In genomic region chr9:57459707-57460106, GRCm38 (mm10) we compare ENCODE assay signal across 14 mouse cellular contexts. TPM values are rescaled to one million over a fixed set of nuclear protein-coding genes. Genes with fewer than 3 reads are reported as not detected.
A peak's percentile ranks its signal among the peaks of the same experiment; 100 is the strongest.
DNase-seq lines count a peak whose midpoint lies in the region; ATAC-seq and TF ChIP-seq lines count a peak whose summit lies in the region.
"Had no signal": no experiment of that assay in that cellular context is flagged by ENCODE, and none has a peak within 500 bp of the region (broad histone marks: within the 10 kb centered on the region; RNA-seq: fewer than 3 reads in every experiment).

No protein-coding gene starts in this region.

- TF ChIP-seq POLR2A in MEL (IDR thresholded peaks at IDR 0.05; ENCODE audit: control insufficient read depth in 1 of 2, insufficient read depth in 1 of 2, low read depth in 1 of 2, low read length in 2 of 2, poor library complexity in 1 of 2) = no peak

- peak; percentile 29 for TF ChIP-seq RAD21 in MEL (IDR thresholded peaks at IDR 0.05; ENCODE audit: low read depth, low read length)

- H3K4me2 ChIP-seq in forebrain, postnatal 0 days (ENCODE audit: low read depth) = no peak overlapping the region
- H3K4me2 ChIP-seq in forebrain, embryonic 13.5 days = no peak overlapping the region
- H3K4me2 ChIP-seq in lung, embryonic 14.5 days = no peak overlapping the region
- H3K4me2 ChIP-seq: heart, embryonic 12.5 days; hindbrain, embryonic 13.5 days; lung, embryonic 15.5 days; midbrain, embryonic 12.5 days had no signal

- no peak for ATAC-seq in forebrain, postnatal 0 days
- no peak for ATAC-seq in forebrain, embryonic 13.5 days
- no peak for ATAC-seq in lung, embryonic 14.5 days (ENCODE audit: insufficient read depth)
- 0 out of 2 replicates have a peak, but pooled peaks have one; percentile 39 for ATAC-seq in megakaryocyte progenitor cell, adult 5-6 weeks (replicated peaks; ENCODE audit: poor library complexity)

- H3K27ac ChIP-seq in forebrain, postnatal 0 days (ENCODE audit: low read depth, low read length) = no peak overlapping the region
- H3K27ac ChIP-seq in forebrain, embryonic 13.5 days = no peak overlapping the region
- no peak overlapping the region for H3K27ac ChIP-seq in lung, embryonic 14.5 days (ENCODE audit: low read depth)
- H3K27ac ChIP-seq in MEL (ENCODE audit: control insufficient read depth, low read depth, low read length) = no peak overlapping the region
- H3K27ac ChIP-seq: hindbrain, embryonic 13.5 days; lung, embryonic 15.5 days; midbrain, embryonic 12.5 days had no signal

- no peak overlapping the region for H3K4me3 ChIP-seq in forebrain, postnatal 0 days (ENCODE audit: low read depth, low read length)
- H3K4me3 ChIP-seq in forebrain, embryonic 13.5 days = no peak overlapping the region
- no peak overlapping the region for H3K4me3 ChIP-seq in lung, embryonic 14.5 days (ENCODE audit: low read depth, low read length)
- H3K4me3 ChIP-seq in MEL (ENCODE audit: control insufficient read depth in 1 of 2, insufficient read depth in 1 of 2, low read depth in 2 of 2, low read length in 2 of 2) = no peak overlapping the region
- H3K4me3 ChIP-seq: heart, embryonic 12.5 days; hindbrain, embryonic 13.5 days; lung, embryonic 15.5 days; midbrain, embryonic 12.5 days had no signal

- no peaks in the 10 kb centered on the region for H3K9me3 ChIP-seq in forebrain, postnatal 0 days (ENCODE audit: low read length)
- no peaks in the 10 kb centered on the region; the same call in 1 of the 2 replicates for H3K9me3 ChIP-seq in forebrain, embryonic 13.5 days (replicated peaks)
- no peaks in the 10 kb centered on the region for H3K9me3 ChIP-seq in lung, embryonic 14.5 days (ENCODE audit: low read depth, low read length)
- no peaks in the 10 kb centered on the region for H3K9me3 ChIP-seq in MEL (replicated peaks; ENCODE audit: insufficient read depth, low read length)
- H3K9me3 ChIP-seq: heart, embryonic 12.5 days; hindbrain, embryonic 13.5 days; lung, embryonic 15.5 days had no signal

- H3K9ac ChIP-seq in forebrain, postnatal 0 days = no peak overlapping the region
- H3K9ac ChIP-seq in forebrain, embryonic 13.5 days = no peak overlapping the region
- no peak overlapping the region for H3K9ac ChIP-seq in lung, embryonic 14.5 days
- no peak overlapping the region for H3K9ac ChIP-seq in MEL (ENCODE audit: control insufficient read depth, low read depth, low read length, poor library complexity, severe bottlenecking)
- H3K9ac ChIP-seq: heart, embryonic 12.5 days; hindbrain, embryonic 13.5 days; lung, embryonic 15.5 days; midbrain, embryonic 12.5 days had no signal

- H3K79me2 ChIP-seq in MEL (ENCODE audit: control insufficient read depth, insufficient read depth, low read length, poor library complexity) = no peaks in the 10 kb centered on the region

- H3K27me3 ChIP-seq in forebrain, postnatal 0 days (ENCODE audit: insufficient read depth, low read length) = no peaks in the 10 kb centered on the region
- H3K27me3 ChIP-seq in forebrain, embryonic 13.5 days = no peaks in the 10 kb centered on the region
- H3K27me3 ChIP-seq in lung, embryonic 14.5 days (ENCODE audit: insufficient read depth, low read length) = no peaks in the 10 kb centered on the region
- no peaks in the 10 kb centered on the region for H3K27me3 ChIP-seq in MEL (ENCODE audit: control insufficient read depth in 1 of 2, insufficient read depth in 2 of 2, low read length in 2 of 2)
- H3K27me3 ChIP-seq: heart, embryonic 12.5 days; hindbrain, embryonic 13.5 days; lung, embryonic 15.5 days; midbrain, embryonic 12.5 days had no signal

- peaks cover 14% of the 10 kb centered on the region for H3K36me3 ChIP-seq in forebrain, postnatal 0 days (ENCODE audit: insufficient read depth)
- H3K36me3 ChIP-seq in forebrain, embryonic 13.5 days (ENCODE audit: poor library complexity, severe bottlenecking) = peaks cover 17% of the 10 kb centered on the region
- H3K36me3 ChIP-seq in lung, embryonic 14.5 days (ENCODE audit: insufficient read depth) = no peaks in the 10 kb centered on the region
- H3K36me3 ChIP-seq in MEL (ENCODE audit: control insufficient read depth in 1 of 2, insufficient read depth in 2 of 2, low read length in 2 of 2) = no peaks in the 10 kb centered on the region
- H3K36me3 ChIP-seq: lung, embryonic 15.5 days had no signal

- no peaks in the 10 kb centered on the region for H3K4me1 ChIP-seq in forebrain, postnatal 0 days (ENCODE audit: insufficient read depth)
- no peaks in the 10 kb centered on the region for H3K4me1 ChIP-seq in forebrain, embryonic 13.5 days
- no peaks in the 10 kb centered on the region for H3K4me1 ChIP-seq in lung, embryonic 14.5 days (ENCODE audit: insufficient read depth)
- no peaks in the 10 kb centered on the region for H3K4me1 ChIP-seq in MEL (ENCODE audit: control insufficient read depth in 1 of 2, insufficient read depth in 2 of 2, low read length in 2 of 2)
- H3K4me1 ChIP-seq: heart, embryonic 12.5 days; lung, embryonic 15.5 days; midbrain, embryonic 12.5 days had no signal

- no peak for DNase-seq in forebrain, postnatal 0 days
- DNase-seq in lung, embryonic 14.5 days = no peak
- DNase-seq in lung, postnatal 14 days = no peak
- peak; percentile 69 for DNase-seq in MEL (ENCODE audit: low read depth, low spot score)
- DNase-seq in Muller cell, postnatal 12 days (ENCODE audit: inconsistent ontology term) = no peak
- DNase-seq in gastrocnemius, postnatal 4 days (ENCODE audit: low spot score in 2 of 2) = no peak
- DNase-seq: cerebellum, adult 9-11 months; thymus, adult 2 months had no signal

- no peak for TF ChIP-seq EP300 in MEL (IDR thresholded peaks at IDR 0.05; ENCODE audit: low read depth in 1 of 2, low read length in 2 of 2)

- TF ChIP-seq CTCF in forebrain, postnatal 0 days (IDR thresholded peaks at IDR 0.05; ENCODE audit: low read depth) = peak; percentile 55
- peak; percentile 27 for TF ChIP-seq CTCF in lung, embryonic 14.5 days (IDR thresholded peaks at IDR 0.05; ENCODE audit: low read depth)
- peak; percentile 46 to 50 (median 49) for TF ChIP-seq CTCF in MEL (IDR thresholded peaks at IDR 0.05 in 2 of 3, conservative IDR thresholded peaks at IDR 0.05 in 1 of 3; ENCODE audit: control insufficient read depth in 1 of 3, insufficient read depth in 1 of 3, low read depth in 2 of 3, low read length in 3 of 3, poor library complexity in 1 of 3, severe bottlenecking in 1 of 3)

- 98% methylated on average over 2 of the region's 2 CpGs for WGBS in forebrain, postnatal 0 days
- 92% methylated on average over 2 of the region's 2 CpGs for WGBS in forebrain, embryonic 13.5 days
- WGBS in lung, embryonic 14.5 days = 95% methylated on average over 2 of the region's 2 CpGs

TF ChIP-seq in MEL, 35 proteins besides CTCF, POLR2A, EP300 and RAD21:
- TF ChIP-seq ELF1 (IDR thresholded peaks at IDR 0.05; ENCODE audit: low read depth, low read length) = no peak
- peak; percentile 50 for TF ChIP-seq SMC3 (IDR thresholded peaks at IDR 0.05; ENCODE audit: low read depth, low read length)
- no peak for TF ChIP-seq POLR2AphosphoS2 (IDR thresholded peaks at IDR 0.05; ENCODE audit: low read length)
- TF ChIP-seq ZC3H11A (IDR thresholded peaks at IDR 0.05; ENCODE audit: low read depth, low read length) = peak; percentile 31; the same call in 1 of the 2 replicates
TF ChIP-seq in MEL: peak in this region for 2.

RNA-seq across cellular contexts. Expression of gene Scamp5, which starts 8.2 kb away (rescaled TPM):
- 252 and 282 TPM in 2 replicates for total RNA-seq in forebrain, postnatal 0 days (2014; rRNA removed)
- 167 and 175 TPM in 2 replicates for polyA plus RNA-seq in forebrain, postnatal 0 days (2015; fragmentation: Nextera tagmentation; extraction: Ambion mirVana)
- 52.2 and 62.1 TPM in 2 replicates for polyA plus RNA-seq in forebrain, embryonic 13.5 days (2015; fragmentation: Nextera tagmentation; extraction: Ambion mirVana)
- polyA plus RNA-seq in lung, embryonic 14.5 days (2014; fragmentation: Nextera tagmentation; extraction: Ambion mirVana) = 4.4 and 4.9 TPM in 2 replicates
- total RNA-seq in MEL (2012; rRNA removed) = 1.9 and 2.3 TPM in 2 replicates
- 1 to 10 TPM in 1 of 2 experiments, not detected in 1; 4.3 TPM for polyA plus RNA-seq in MEL (2012; ENCODE audit: insufficient read depth in 1 of 2, insufficient read length in 2 of 2, low read depth in 1 of 2, low replicate concordance in 2 of 2, missing spikeins in 1 of 2)
- 0.77 and 1.9 TPM in 2 replicates for total RNA-seq in megakaryocyte progenitor cell, adult 5-6 weeks (2015)
- 1.1 and 1.8 TPM in 2 replicates for total RNA-seq in megakaryocyte progenitor cell, adult 5-6 weeks (2017)
- 10 to 100 TPM; 13.3 to 14.5 TPM for total RNA-seq in gastrocnemius, postnatal 4 days (2021)

RNA-seq across cellular contexts. Expression of gene Ppcdc, which starts 19.8 kb away (rescaled TPM):
- 16.2 and 20.5 TPM in 2 replicates for total RNA-seq in forebrain, postnatal 0 days (2014; rRNA removed)
- 14.9 and 18.3 TPM in 2 replicates for polyA plus RNA-seq in forebrain, postnatal 0 days (2015; fragmentation: Nextera tagmentation; extraction: Ambion mirVana)
- 26.1 TPM in 2 replicates for polyA plus RNA-seq in forebrain, embryonic 13.5 days (2015; fragmentation: Nextera tagmentation; extraction: Ambion mirVana)
- polyA plus RNA-seq in lung, embryonic 14.5 days (2014; fragmentation: Nextera tagmentation; extraction: Ambion mirVana) = 22.5 and 23.7 TPM in 2 replicates
- 22.4 and 23.3 TPM in 2 replicates for total RNA-seq in MEL (2012; rRNA removed)
- polyA plus RNA-seq in MEL (2012; ENCODE audit: insufficient read depth in 1 of 2, insufficient read length in 2 of 2, low read depth in 1 of 2, low replicate concordance in 2 of 2, missing spikeins in 1 of 2) = 10 to 100 TPM in 1 of 2 experiments, not detected in 1; 20.2 TPM
- 13.4 and 15.4 TPM in 2 replicates for total RNA-seq in megakaryocyte progenitor cell, adult 5-6 weeks (2015)
- 15.9 and 19.1 TPM in 2 replicates for total RNA-seq in megakaryocyte progenitor cell, adult 5-6 weeks (2017)
- 10 to 100 TPM in 1 of 2 experiments, 1 to 10 TPM in 1; 8.3 to 11.7 TPM for total RNA-seq in gastrocnemius, postnatal 4 days (2021)

RNA-seq across cellular contexts. Expression of gene Rpp25, which starts 44.1 kb away (rescaled TPM):
- total RNA-seq in forebrain, postnatal 0 days (2014; rRNA removed) = 24.7 and 30.2 TPM in 2 replicates
- 40.9 and 46.5 TPM in 2 replicates for polyA plus RNA-seq in forebrain, postnatal 0 days (2015; fragmentation: Nextera tagmentation; extraction: Ambion mirVana)
- polyA plus RNA-seq in forebrain, embryonic 13.5 days (2015; fragmentation: Nextera tagmentation; extraction: Ambion mirVana) = 11.0 and 12.8 TPM in 2 replicates
- 2.3 and 2.4 TPM in 2 replicates for polyA plus RNA-seq in lung, embryonic 14.5 days (2014; fragmentation: Nextera tagmentation; extraction: Ambion mirVana)
- total RNA-seq in MEL (2012; rRNA removed) = 0.12 TPM in 1 of 2 replicates, not detected in the other
- under 1 TPM in 1 of 2 experiments, not detected in 1; 0.68 TPM for polyA plus RNA-seq in MEL (2012; ENCODE audit: insufficient read depth in 1 of 2, insufficient read length in 2 of 2, low read depth in 1 of 2, low replicate concordance in 2 of 2, missing spikeins in 1 of 2)
- total RNA-seq in megakaryocyte progenitor cell, adult 5-6 weeks (2015) = 0.12 and 0.30 TPM in 2 replicates
- 0.20 TPM in 1 of 2 replicates, not detected in the other for total RNA-seq in megakaryocyte progenitor cell, adult 5-6 weeks (2017)
- total RNA-seq in gastrocnemius, postnatal 4 days (2021) = under 1 TPM in 1 of 2 experiments, not detected in 1; 0.26 TPM

Comparison
In these comparisons a context has a peak if more than half of its experiments do, and no peak if none do; other contexts are left out.
1. RNA of gene Scamp5, which starts 8.2 kb away (total RNA-seq): 252 to 282 TPM in forebrain, postnatal 0 days; 13.3 to 14.5 TPM in gastrocnemius, postnatal 4 days, 1.9 to 2.3 TPM in MEL and 0.77 to 1.9 TPM in megakaryocyte progenitor cell, adult 5-6 weeks; every median in the first group is over 10 times any median in the second.
2. RNA of gene Rpp25, which starts 44.1 kb away (total RNA-seq): 24.7 to 30.2 TPM in forebrain, postnatal 0 days; 0.12 to 0.30 TPM in megakaryocyte progenitor cell, adult 5-6 weeks, 0.26 TPM in gastrocnemius, postnatal 4 days and 0.12 TPM in MEL; every median in the first group is over 10 times any median in the second.
3. Peak in every context shown above with its lines, with median percentiles within 50 percentile points of each other: CTCF ChIP-seq.